Mouse (Mus musculus): Measurements from ENCODE around the gene Knstrn. TPM values are rescaled to one million over a fixed set of nuclear protein-coding genes. Genes with fewer than 3 reads are reported as not detected.

Gene Knstrn
- polyA plus RNA-seq, 1 experiment from 2014 or later, result 147 TPM

DNA sequence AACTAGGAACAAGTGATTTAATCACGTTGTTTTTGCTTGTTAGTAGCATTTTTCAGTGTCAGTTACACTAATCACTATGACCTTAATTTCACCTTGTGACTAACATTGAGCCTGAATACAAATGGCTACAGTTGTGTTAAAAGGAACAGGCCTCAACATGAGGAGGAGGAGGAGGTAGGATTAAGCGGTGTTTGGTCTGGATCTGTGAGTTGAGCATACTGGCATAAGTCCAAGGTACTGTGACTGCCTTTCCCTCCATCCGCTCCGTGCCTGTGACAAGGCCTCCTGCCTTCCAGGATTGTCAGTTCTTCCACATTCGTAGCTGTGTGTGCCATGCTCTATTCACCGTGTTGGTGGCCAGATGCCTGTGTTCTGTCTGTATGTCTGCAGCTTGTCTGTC, 21.3 kb downstream of the Knstrn start:
- H3K36me3 ChIP-seq, result peaks cover 44% of the 10 kb centered on the region
- H3K27ac ChIP-seq (replicated peaks), result no peak overlapping the region
- no peaks in the 10 kb centered on the region for H3K9me3 ChIP-seq
- no peaks in the 10 kb centered on the region for H3K4me1 ChIP-seq
- H3K4me2 ChIP-seq (replicated peaks), result no peak overlapping the region
- no peaks in the 10 kb centered on the region for H3K27me3 ChIP-seq
- H3K4me3 ChIP-seq, result no peak overlapping the region
- H3K9ac ChIP-seq (replicated peaks), result no peak overlapping the region
- ATAC-seq (ENCODE audit: low FRiP score, low read depth), result no peak
- WGBS, result 88% methylated on average over 6 of the region's 6 CpGs

DNA sequence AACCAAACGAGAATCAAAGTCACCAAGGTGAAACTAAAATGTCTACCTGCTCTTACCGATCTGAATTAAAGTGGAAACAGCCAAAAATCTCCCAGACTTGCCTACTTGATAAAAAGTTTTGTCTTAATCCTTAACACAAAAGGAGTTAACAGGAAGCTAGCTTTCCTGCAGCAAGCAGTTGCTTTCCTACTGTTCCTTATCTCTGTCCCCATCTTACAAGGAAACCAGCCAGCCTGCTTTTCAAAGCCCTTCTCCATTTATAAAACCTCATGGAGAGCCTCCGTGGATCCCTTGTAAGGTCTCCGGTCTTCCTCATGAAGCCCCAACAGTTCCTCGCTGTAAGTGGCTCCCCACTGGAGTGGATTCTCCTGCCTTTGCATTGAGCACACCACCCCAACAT, 24.5 kb downstream of the Knstrn start:
- H3K27me3 ChIP-seq, result no peaks in the 10 kb centered on the region
- H3K27ac ChIP-seq (replicated peaks), result no peak overlapping the region
- H3K4me1 ChIP-seq, result no peaks in the 10 kb centered on the region
- 58% methylated on average over 5 of the region's 5 CpGs for WGBS
- no peaks in the 10 kb centered on the region for H3K9me3 ChIP-seq
- H3K9ac ChIP-seq (replicated peaks), result no peak overlapping the region
- H3K4me3 ChIP-seq, result no peak overlapping the region
- peaks cover 15% of the 10 kb centered on the region for H3K36me3 ChIP-seq
- ATAC-seq (ENCODE audit: low FRiP score, low read depth), result no peak
- no peak overlapping the region for H3K4me2 ChIP-seq (replicated peaks)

GRCm38 (mm10) chr2:118841186-118841585, 27.4 kb downstream of the Knstrn start:
- Histone ChIP-seq H3K36me3 (no peaks in the 10 kb centered on the region), H3K9ac (replicated peaks) (no peak overlapping the region), H3K9me3 (no peaks in the 10 kb centered on the region), H3K4me1 (no peaks in the 10 kb centered on the region), H3K27me3 (no peaks in the 10 kb centered on the region), H3K27ac (replicated peaks) (no peak overlapping the region), H3K4me2 (replicated peaks) (no peak overlapping the region), H3K4me3 (no peak overlapping the region)
- 79% methylated on average over 5 of the region's 5 CpGs for WGBS
- ATAC-seq (ENCODE audit: low FRiP score, low read depth), result no peak

- Histone ChIP-seq H3K4me3 (no peak overlapping the region), H3K9me3 (no peaks in the 10 kb centered on the region), H3K4me1 (no peaks in the 10 kb centered on the region), H3K4me2 (replicated peaks) (no peak overlapping the region), H3K36me3 (no peaks in the 10 kb centered on the region), H3K27me3 (no peaks in the 10 kb centered on the region), H3K9ac (replicated peaks) (no peak overlapping the region), H3K27ac (replicated peaks) (no peak overlapping the region)
- WGBS, result 88% methylated on average over 4 of the region's 4 CpGs
- no peak for ATAC-seq (ENCODE audit: low FRiP score, low read depth)
These were observed 28.0 kb downstream of the Knstrn start for GRCm38 (mm10) chr2:118841774-118842173.

DNA sequence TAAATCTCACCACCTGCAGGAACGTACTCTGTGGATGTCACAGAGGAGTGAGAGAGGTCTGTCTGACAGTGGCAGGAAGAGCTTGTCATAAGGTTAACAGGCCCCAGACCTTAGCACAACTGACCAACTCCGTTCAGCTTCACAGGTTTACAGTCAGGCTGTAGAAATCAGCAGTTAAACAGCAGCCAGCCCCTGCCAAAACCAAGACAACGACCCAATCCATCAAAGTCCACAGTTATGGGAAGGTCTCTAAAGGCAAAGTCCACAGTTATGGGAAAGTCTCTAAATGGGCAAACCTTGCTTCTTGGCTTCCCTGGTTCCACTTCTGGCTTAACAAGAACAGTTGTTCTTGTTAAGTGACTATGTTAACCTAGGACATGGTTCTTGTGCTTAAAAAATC, 30.6 kb downstream of the Knstrn start:
- no peaks in the 10 kb centered on the region for H3K36me3 ChIP-seq
- no peak for ATAC-seq (ENCODE audit: low FRiP score, low read depth)
- H3K27ac ChIP-seq (replicated peaks), result no peak overlapping the region
- H3K27me3 ChIP-seq, result no peaks in the 10 kb centered on the region
- no peak overlapping the region for H3K4me3 ChIP-seq
- WGBS, result 87% methylated on average over 3 of the region's 3 CpGs
- H3K4me2 ChIP-seq (replicated peaks), result no peak overlapping the region
- no peak overlapping the region for H3K9ac ChIP-seq (replicated peaks)
- no peaks in the 10 kb centered on the region for H3K4me1 ChIP-seq
- H3K9me3 ChIP-seq, result no peaks in the 10 kb centered on the region

- no peak overlapping the region for H3K4me3 ChIP-seq
- H3K9me3 ChIP-seq, result no peaks in the 10 kb centered on the region
- H3K27me3 ChIP-seq, result no peaks in the 10 kb centered on the region
- no peaks in the 10 kb centered on the region for H3K36me3 ChIP-seq
- no peak overlapping the region for H3K4me2 ChIP-seq (replicated peaks)
- ATAC-seq (ENCODE audit: low FRiP score, low read depth), result no peak
- no peaks in the 10 kb centered on the region for H3K4me1 ChIP-seq
- no peak overlapping the region for H3K9ac ChIP-seq (replicated peaks)
- no peak overlapping the region for H3K27ac ChIP-seq (replicated peaks)
- WGBS, result 66% methylated on average over 7 of the region's 7 CpGs
These were observed 32.4 kb downstream of the Knstrn start for GRCm38 (mm10) chr2:118846246-118846645.

GRCm38 (mm10) chr2:118851756-118852155, 38.0 kb downstream of the Knstrn start:
- 27% methylated on average over 3 of the region's 3 CpGs for WGBS
- Histone ChIP-seq H3K4me1 (no peaks in the 10 kb centered on the region), H3K9me3 (no peaks in the 10 kb centered on the region), H3K27me3 (no peaks in the 10 kb centered on the region), H3K4me3 (no peak overlapping the region), H3K9ac (replicated peaks) (no peak overlapping the region), H3K4me2 (replicated peaks) (no peak overlapping the region), H3K27ac (replicated peaks) (no peak overlapping the region), H3K36me3 (no peaks in the 10 kb centered on the region)
- no peak for ATAC-seq (ENCODE audit: low FRiP score, low read depth)

- peak; percentile 100 for ATAC-seq (ENCODE audit: low FRiP score, low read depth)
- Histone ChIP-seq H3K4me2 (replicated peaks) (peak within 1 kb of the TSS; percentile 61), H3K4me3 (peak within 1 kb of the TSS; percentile 61), H3K27me3 (no peaks in the 10 kb centered on the region), H3K36me3 (no peaks in the 10 kb centered on the region), H3K27ac (replicated peaks) (no peak within 1 kb of the TSS), H3K4me1 (peaks cover 16% of the 10 kb centered on the region), H3K9ac (replicated peaks) (peak within 1 kb of the TSS; percentile 70), H3K9me3 (no peaks in the 10 kb centered on the region)
- WGBS, result under 1% methylated on average over 34 of the region's 34 CpGs
These were observed 47.9 kb downstream of the Knstrn start, which contains the start of gene Ivd for GRCm38 (mm10) chr2:118861454-118862339. Gene Ivd, plus strand, starts transcription at chr2:118861954.

GRCm38 (mm10) chr2:118862340-118862675, 48.5 kb downstream of the Knstrn start:
- H3K9me3 ChIP-seq, result no peaks in the 10 kb centered on the region
- H3K4me2 ChIP-seq (replicated peaks), result peak overlapping the region; percentile 61
- H3K36me3 ChIP-seq, result no peaks in the 10 kb centered on the region
- no peak for ATAC-seq (ENCODE audit: low FRiP score, low read depth)
- peak overlapping the region; percentile 70 for H3K9ac ChIP-seq (replicated peaks)
- peaks cover 16% of the 10 kb centered on the region for H3K4me1 ChIP-seq
- WGBS, result no CpG with 5 or more reads among the region's 3 CpGs
- H3K4me3 ChIP-seq, result peak overlapping the region; percentile 61
- no peaks in the 10 kb centered on the region for H3K27me3 ChIP-seq
- H3K27ac ChIP-seq (replicated peaks), result no peak overlapping the region

GRCm38 (mm10) chr2:118870601-118871000, 56.8 kb downstream of the Knstrn start:
- no peak overlapping the region for H3K27ac ChIP-seq (replicated peaks)
- H3K4me1 ChIP-seq, result no peaks in the 10 kb centered on the region
- 89% methylated on average over 3 of the region's 3 CpGs for WGBS
- ATAC-seq (ENCODE audit: low FRiP score, low read depth), result no peak
- no peak overlapping the region for H3K4me2 ChIP-seq (replicated peaks)
- H3K9ac ChIP-seq (replicated peaks), result no peak overlapping the region
- H3K27me3 ChIP-seq, result no peaks in the 10 kb centered on the region
- peaks cover 45% of the 10 kb centered on the region for H3K36me3 ChIP-seq
- H3K9me3 ChIP-seq, result no peaks in the 10 kb centered on the region
- H3K4me3 ChIP-seq, result no peak overlapping the region

DNA sequence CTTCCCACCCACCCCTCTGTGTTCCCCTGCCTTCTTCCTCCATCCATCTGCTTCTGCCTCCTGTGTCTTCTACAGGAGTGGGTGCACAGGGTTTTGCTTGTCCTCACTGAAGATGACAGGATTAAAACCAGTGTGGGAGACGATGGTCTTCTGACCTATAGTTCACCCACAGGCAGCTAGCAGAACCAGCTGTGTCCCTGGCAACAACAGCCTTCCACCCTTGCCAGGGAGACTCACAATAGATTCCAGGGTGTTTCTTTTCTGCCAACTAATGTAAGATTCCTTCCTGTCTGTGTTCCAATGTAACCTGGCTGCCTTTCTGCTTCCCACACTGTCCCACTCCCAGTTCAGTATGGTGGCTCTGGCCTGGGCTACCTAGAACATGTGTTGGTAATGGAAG, 57.2 kb downstream of the Knstrn start:
- 81% methylated on average over 1 of the region's 1 CpGs for WGBS
- H3K4me2 ChIP-seq (replicated peaks), result no peak overlapping the region
- no peaks in the 10 kb centered on the region for H3K27me3 ChIP-seq
- no peak overlapping the region for H3K9ac ChIP-seq (replicated peaks)
- no peak overlapping the region for H3K4me3 ChIP-seq
- peaks cover 47% of the 10 kb centered on the region for H3K36me3 ChIP-seq
- H3K27ac ChIP-seq (replicated peaks), result no peak overlapping the region
- no peaks in the 10 kb centered on the region for H3K4me1 ChIP-seq
- ATAC-seq (ENCODE audit: low FRiP score, low read depth), result no peak
- no peaks in the 10 kb centered on the region for H3K9me3 ChIP-seq

- ATAC-seq (ENCODE audit: low FRiP score, low read depth), result no peak
- Histone ChIP-seq H3K27ac (replicated peaks) (no peak overlapping the region), H3K36me3 (peaks cover 64% of the 10 kb centered on the region), H3K4me3 (no peak overlapping the region), H3K9me3 (no peaks in the 10 kb centered on the region), H3K9ac (replicated peaks) (no peak overlapping the region), H3K4me1 (no peaks in the 10 kb centered on the region), H3K27me3 (no peaks in the 10 kb centered on the region), H3K4me2 (replicated peaks) (no peak overlapping the region)
- 90% methylated on average over 5 of the region's 5 CpGs for WGBS
These were observed 59.2 kb downstream of the Knstrn start for GRCm38 (mm10) chr2:118873018-118873417.

Measured in midbrain, embryonic 12.5 days (tissue).